Mouse (Mus musculus) left cerebral cortex, adult 11 months (tissue): ENCODE results near the gene Sema4a.

ENCODE experiments used
- DNase-seq: peaks from one replicate; pipeline ENCODE4 v3.0.0; 2022; ENCODE audit warnings: low spot score

The Sema4a gene

GRCm38 (mm10) chr3:88427342-88427905, 33.6 kb downstream of the Sema4a start:
- DNase-seq = no peak

- DNase-seq = no peak
Observed at GRCm38 (mm10) chr3:88425708-88426420, 35.1 kb downstream of the Sema4a start.

- DNase-seq = no peak
Observed at GRCm38 (mm10) chr3:88425330-88425689, 35.7 kb downstream of the Sema4a start.

DNA sequence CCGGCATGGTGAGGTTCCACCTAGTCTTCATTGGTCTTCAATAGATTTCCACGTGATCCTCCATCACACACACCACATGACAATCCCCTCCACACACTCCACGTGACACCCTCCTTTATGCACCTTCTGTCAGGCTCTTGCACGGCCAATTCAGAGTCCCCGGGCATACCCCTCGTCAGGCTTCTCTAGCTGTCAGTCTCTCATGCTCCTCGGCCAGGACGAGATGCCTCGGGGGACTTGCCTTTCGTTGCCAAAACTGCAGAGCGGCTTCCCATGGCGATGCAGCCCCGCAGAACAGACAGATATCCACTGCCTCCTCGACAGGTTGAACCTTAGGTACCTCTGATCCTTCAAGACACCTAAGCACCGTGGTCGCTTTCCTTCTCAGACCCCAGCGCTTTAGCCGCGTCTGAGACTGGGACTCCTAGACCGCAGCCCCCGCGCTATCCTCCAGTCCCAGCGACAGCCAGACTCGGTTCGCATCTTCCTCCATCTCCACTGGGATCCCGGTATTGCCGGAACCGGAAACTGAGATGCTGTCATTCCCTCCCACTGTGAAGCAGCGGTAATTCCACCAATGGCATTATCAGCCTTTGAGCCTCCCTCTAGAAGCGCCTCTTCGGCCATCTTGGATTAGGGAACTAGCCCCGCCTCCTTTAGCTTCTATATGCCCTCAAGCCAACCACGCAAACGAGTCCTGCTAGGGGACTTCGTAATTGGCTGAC, 36.2 kb downstream of the Sema4a start, which contains the start of gene Slc25a44:
Gene Slc25a44, minus strand, starts transcription at position 535 of the 725 bp plus-strand sequence.
- peak; percentile 93 for DNase-seq

DNA sequence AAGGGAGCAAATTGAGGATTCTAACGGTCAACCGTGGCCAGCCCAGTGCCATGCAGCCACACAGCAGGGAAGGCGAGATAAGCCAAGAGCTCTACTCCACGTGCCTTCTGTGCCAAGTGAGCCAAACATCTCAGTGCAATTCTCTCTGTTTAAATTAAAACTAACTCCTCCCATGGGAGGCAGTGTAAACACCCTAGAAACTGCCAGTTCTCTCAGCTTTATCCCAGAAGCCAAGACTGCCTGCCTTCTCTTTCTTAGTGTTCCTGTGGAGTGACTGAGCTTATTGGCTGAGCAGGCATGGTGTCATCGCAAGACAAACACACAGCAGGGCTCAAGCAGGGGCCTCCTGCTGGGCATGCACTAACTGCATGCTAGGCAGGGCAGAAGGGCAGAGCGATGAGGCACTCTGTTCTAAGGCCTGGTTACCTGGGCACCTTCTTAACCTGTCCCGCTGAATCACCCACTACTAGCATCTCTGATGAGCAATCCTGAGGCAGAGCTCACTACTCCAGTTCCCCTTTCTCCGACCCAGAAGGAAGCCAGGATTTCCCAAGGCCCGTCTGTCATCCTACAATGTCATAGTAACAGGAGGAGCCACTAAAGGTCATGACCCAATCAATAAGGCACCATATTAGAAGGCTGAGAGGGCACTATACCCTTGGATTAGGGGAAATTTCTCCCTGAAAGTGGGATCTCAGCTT, 38.8 kb downstream of the Sema4a start:
- DNase-seq = no peak

DNA sequence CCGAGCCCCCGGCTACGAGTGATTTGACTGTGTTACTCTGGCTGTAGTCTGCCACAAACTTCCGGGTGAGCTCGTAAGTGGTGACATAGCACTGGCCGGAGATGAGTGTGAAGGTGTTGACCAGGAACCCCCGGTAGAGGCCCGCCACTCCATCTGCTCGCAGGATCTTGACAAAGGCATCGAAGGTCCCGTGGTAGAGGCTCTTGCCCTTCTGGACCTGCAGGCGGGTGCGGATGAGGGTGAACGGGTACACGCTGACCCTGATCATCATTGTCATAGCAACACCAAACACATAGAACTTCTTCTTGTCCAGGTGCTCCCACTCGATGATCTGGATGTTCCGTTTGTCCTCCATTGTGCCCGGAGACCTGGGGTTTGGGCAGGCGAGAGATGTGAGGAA, 40.2 kb downstream of the Sema4a start:
- DNase-seq = no peak

DNA sequence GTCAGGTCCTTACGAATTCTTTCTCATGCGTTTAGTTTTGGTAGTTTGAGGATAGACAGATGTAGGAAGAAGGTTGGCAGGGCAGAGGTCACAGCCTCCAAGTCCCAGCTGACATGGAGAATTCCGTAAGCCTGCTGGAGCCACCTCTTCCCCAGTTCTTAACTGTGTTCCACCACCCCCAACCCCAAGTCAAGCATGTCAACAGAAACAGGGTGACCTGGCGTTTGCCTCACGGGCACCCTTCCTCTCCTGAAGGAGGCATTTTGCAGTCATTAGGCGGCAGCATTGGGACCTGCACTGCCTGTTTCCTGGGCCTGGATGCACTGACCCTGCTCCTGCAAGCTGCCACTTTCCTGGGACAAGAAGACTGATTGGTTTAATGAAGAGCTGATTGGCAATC, 43.0 kb downstream of the Sema4a start:
- DNase-seq = no peak

GRCm38 (mm10) chr3:88415668-88416067, 45.3 kb downstream of the Sema4a start:
- DNase-seq = no peak

GRCm38 (mm10) chr3:88412636-88413035, 48.3 kb downstream of the Sema4a start:
- no peak for DNase-seq

- DNase-seq = no peak
Observed at GRCm38 (mm10) chr3:88411681-88412080, 49.3 kb downstream of the Sema4a start.

- DNase-seq = no peak
Observed at GRCm38 (mm10) chr3:88410645-88411031, 50.3 kb downstream of the Sema4a start.

DNA sequence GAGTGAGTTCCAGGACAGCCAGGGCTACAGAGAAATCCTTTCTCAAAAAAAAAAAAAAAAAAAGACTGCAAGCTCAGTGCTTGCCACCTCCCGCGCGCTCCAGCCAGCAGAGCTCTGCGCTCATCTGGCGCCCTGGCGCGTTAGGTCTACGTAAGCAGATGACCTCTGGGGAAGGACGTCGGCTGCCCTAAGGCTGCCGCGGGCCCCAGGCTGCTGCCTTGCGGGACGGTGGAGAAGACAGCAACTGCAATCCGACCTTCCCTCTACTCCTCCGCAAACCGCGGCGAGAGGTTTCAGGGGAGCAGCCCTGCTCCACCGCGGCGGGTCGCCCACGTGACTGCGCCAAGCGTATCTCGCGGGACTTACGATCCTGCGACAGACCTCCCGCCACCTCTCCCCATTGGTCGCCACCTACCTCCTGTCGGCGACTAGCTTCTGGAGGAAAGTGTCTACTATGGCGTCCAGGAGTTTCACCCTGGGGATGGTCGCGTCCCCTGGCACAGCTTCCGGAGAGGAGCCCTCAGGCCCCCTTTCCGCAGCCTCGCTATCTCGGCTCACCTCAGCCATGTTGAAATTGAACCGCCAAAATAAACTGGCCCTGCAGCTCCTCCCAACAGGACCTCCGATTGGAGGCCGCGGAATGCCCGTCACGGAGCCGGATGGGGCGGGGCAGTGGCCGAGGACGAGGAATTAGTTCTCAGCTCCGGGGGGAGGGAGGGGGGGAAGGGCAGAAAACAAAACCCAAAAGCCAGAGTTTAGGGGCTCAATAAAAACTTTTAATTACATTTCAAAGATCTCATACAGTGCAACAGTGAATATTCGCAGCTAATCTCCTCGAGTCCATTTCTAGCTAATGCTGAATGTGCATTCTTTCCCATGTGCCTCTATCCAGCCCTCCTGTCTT, 51.0 kb downstream of the Sema4a start, which contains the start of gene Pmf1:
Gene Pmf1, minus strand, starts transcription at position 591 of the 904 bp plus-strand sequence.
- peak; percentile 89 for DNase-seq

- DNase-seq = no peak
Observed at GRCm38 (mm10) chr3:88408953-88409352, 52.0 kb downstream of the Sema4a start.

- no peak for DNase-seq
Observed at GRCm38 (mm10) chr3:88407529-88407928, 53.5 kb downstream of the Sema4a start.

GRCm38 (mm10) chr3:88407090-88407489, 53.9 kb downstream of the Sema4a start:
- DNase-seq = peak; percentile 59

- no peak for DNase-seq
Observed at GRCm38 (mm10) chr3:88403522-88404230, 57.3 kb downstream of the Sema4a start.

- DNase-seq = no peak
Observed at GRCm38 (mm10) chr3:88398666-88399065, 62.3 kb downstream of the Sema4a start.

- no peak for DNase-seq
Observed at GRCm38 (mm10) chr3:88395742-88396141, 65.2 kb downstream of the Sema4a start.

GRCm38 (mm10) chr3:88395288-88395687, 65.7 kb downstream of the Sema4a start:
- DNase-seq = no peak

GRCm38 (mm10) chr3:88393776-88394375, 67.1 kb downstream of the Sema4a start:
- no peak for DNase-seq
